Mouse (Mus musculus): Measurements from ENCODE around the gene Jund. TPM values are rescaled to one million over a fixed set of nuclear protein-coding genes. Genes with fewer than 3 reads are reported as not detected.

The Jund gene
- total RNA-seq, 2 experiments from 2014 or later, result 165 to 181 TPM

GRCm38 (mm10) chr8:70746676-70747075, 47.9 kb downstream of the Jund start:
- Histone ChIP-seq H3K27ac (no peak overlapping the region), H3K4me3 (no peak overlapping the region)
- no peak for TF ChIP-seq CTCF (conservative IDR thresholded peaks at IDR 0.05)
- no peak for DNase-seq (ENCODE audit: low spot score in 2 of 2)

- no peak overlapping the region for H3K4me3 ChIP-seq
- no peak for TF ChIP-seq CTCF (conservative IDR thresholded peaks at IDR 0.05)
- H3K27ac ChIP-seq, result no peak overlapping the region
- DNase-seq (ENCODE audit: low spot score in 2 of 2), result no peak
Measured at GRCm38 (mm10) chr8:70747211-70747890, 48.6 kb downstream of the Jund start.

GRCm38 (mm10) chr8:70748246-70749096, 49.7 kb downstream of the Jund start:
- H3K27ac ChIP-seq, result no peak overlapping the region
- H3K4me3 ChIP-seq, result no peak overlapping the region
- TF ChIP-seq CTCF (conservative IDR thresholded peaks at IDR 0.05), result no peak
- DNase-seq (ENCODE audit: low spot score in 2 of 2), result no peak

GRCm38 (mm10) chr8:70749097-70749674, 50.4 kb downstream of the Jund start:
- TF ChIP-seq CTCF (conservative IDR thresholded peaks at IDR 0.05), result no peak
- no peak for DNase-seq (ENCODE audit: low spot score in 2 of 2)
- no peak overlapping the region for H3K27ac ChIP-seq
- no peak overlapping the region for H3K4me3 ChIP-seq

Other genes starting within 250 kb of the Jund start
- 10 to 100 TPM; 56.8 to 60.2 TPM for gene Klhl26, start 222.0 kb upstream of the Jund start, total RNA-seq (2021)
- 100 to 1,000 TPM; 321 to 339 TPM for gene Tmem59l, start 211.6 kb upstream of the Jund start, total RNA-seq (2021)
- 10 to 100 TPM; 44.5 to 47.1 TPM for gene Crlf1, start 205.8 kb upstream of the Jund start, total RNA-seq (2021)
- 10 to 100 TPM; 93.9 to 98.1 TPM for gene Rex1bd, start 192.2 kb upstream of the Jund start, total RNA-seq (2021)
- gene Uba52, start 188.1 kb upstream of the Jund start, total RNA-seq (2021), result 1,000 to 10,000 TPM in 1 of 2 experiments, 100 to 1,000 TPM in 1; 970 to 1,000 TPM
- gene Fkbp8, start 171.2 kb upstream of the Jund start, total RNA-seq (2021), result 100 to 1,000 TPM; 447 to 453 TPM
- 10 to 100 TPM; 37.2 to 40.7 TPM for gene Kxd1, start 171.0 kb upstream of the Jund start, total RNA-seq (2021)
- 10 to 100 TPM; 20.5 to 24.4 TPM for gene Ell, start 159.5 kb upstream of the Jund start, total RNA-seq (2021)
- 10 to 100 TPM; 41.4 to 46.4 TPM for gene Isyna1, start 104.6 kb upstream of the Jund start, total RNA-seq (2021)
- gene Ssbp4, start 90.1 kb upstream of the Jund start, total RNA-seq (2021), result 100 to 1,000 TPM; 274 to 297 TPM
- gene Lrrc25, start 82.8 kb upstream of the Jund start, total RNA-seq (2021), result under 1 TPM; 0.54 to 0.97 TPM
- under 1 TPM in 1 of 2 experiments, not detected in 1; 0.25 TPM for gene Gdf15, start 66.5 kb upstream of the Jund start, total RNA-seq (2021)
- 10 to 100 TPM; 25.4 to 29.1 TPM for gene Pgpep1, start 38.6 kb upstream of the Jund start, total RNA-seq (2021)
- 10 to 100 TPM; 58.2 to 61.8 TPM for gene Lsm4, start 25.7 kb upstream of the Jund start, total RNA-seq (2021)
- gene Iqcn, start 4.5 kb downstream of the Jund start, total RNA-seq (2021), result under 1 TPM; 0.07 to 0.08 TPM
- gene Gm3336, start 19.6 kb downstream of the Jund start, total RNA-seq (2021), result not detected
- 1 to 10 TPM; 1.4 to 1.5 TPM for gene Pde4c, start 24.8 kb downstream of the Jund start, total RNA-seq (2021)
- gene Rab3a, start 55.7 kb downstream of the Jund start, total RNA-seq (2021), result 100 to 1,000 TPM; 775 to 798 TPM
- 10 to 100 TPM; 36.5 to 42.7 TPM for gene Mpv17l2, start 62.0 kb downstream of the Jund start, total RNA-seq (2021)
- 100 to 1,000 TPM; 160 to 169 TPM for gene Pik3r2, start 77.8 kb downstream of the Jund start, total RNA-seq (2021)
- gene Mast3, start 106.1 kb downstream of the Jund start, total RNA-seq (2021), result 100 to 1,000 TPM; 468 to 473 TPM
- 1 to 10 TPM in 1 of 2 experiments, under 1 TPM in 1; 0.61 to 1.1 TPM for gene Il12rb1, start 109.5 kb downstream of the Jund start, total RNA-seq (2021)
- gene Arrdc2, start 140.8 kb downstream of the Jund start, total RNA-seq (2021), result 10 to 100 TPM; 13.8 to 20.9 TPM
- gene Kcnn1, start 164.3 kb downstream of the Jund start, total RNA-seq (2021), result 10 to 100 TPM; 17.4 to 18.3 TPM
- 10 to 100 TPM; 82.2 to 88.9 TPM for gene Ccdc124, start 175.0 kb downstream of the Jund start, total RNA-seq (2021)
- 1 to 10 TPM; 5.9 to 8.0 TPM for gene Slc5a5, start 193.8 kb downstream of the Jund start, total RNA-seq (2021)
- gene Rpl18a, start 198.5 kb downstream of the Jund start, total RNA-seq (2021), result 100 to 1,000 TPM; 698 to 704 TPM
- 10 to 100 TPM; 97.0 to 98.1 TPM for gene Map1s, start 207.0 kb downstream of the Jund start, total RNA-seq (2021)

Measured in layer of hippocampus, adult 2 months (tissue).